Mouse (Mus musculus) T-helper 17 cell (primary cell): Measurements from ENCODE around the gene Mlh1.

ENCODE experiments used
- in situ Hi-C, 2 experiments: fragments of 300-600 bp; cut with MboI, MseI; formaldehyde crosslinking; loops; 1 replicate in 1 of 2; 2 replicates in 1 of 2; pipeline ENCODE4 v1.15.1; 2025; ENCODE audit warnings: high pct_unique_total_duplicates in 2 of 2

The Mlh1 gene

DNA sequence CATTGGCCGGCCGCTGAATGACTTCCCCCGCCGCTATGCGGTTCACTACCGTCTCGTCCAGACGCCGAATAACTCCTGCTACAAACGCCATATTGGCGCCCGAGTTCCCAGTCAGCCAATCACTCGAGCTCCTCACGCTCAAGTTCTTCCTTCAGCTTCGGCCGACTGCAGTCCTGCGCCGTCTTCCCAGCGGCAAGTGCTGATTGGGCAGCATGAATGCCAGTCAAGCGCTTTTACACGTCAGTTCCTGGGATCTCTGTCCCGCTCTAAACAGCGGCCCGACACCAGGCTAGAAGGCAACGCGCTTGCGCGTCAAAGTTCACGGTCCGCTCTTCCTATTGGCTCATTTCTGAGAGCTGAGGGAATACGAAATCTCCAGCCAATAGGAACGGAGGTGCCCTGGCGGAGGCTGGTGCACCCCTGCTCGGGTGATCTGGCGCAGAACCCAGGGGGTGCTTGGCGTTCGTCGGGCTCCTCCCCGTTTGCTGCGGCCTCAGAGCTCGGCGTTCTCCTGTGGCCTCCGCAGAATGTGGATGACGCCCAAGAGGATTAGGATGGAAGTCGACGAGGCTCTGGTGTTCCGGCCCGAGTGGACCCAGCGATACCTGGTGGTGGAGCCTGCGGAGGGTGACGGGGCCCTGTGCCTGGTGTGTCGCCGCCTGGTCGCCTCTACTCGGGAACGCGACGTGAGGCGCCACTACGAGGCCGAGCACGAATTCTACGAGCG is at the start of gene Mlh1, which contains the start of gene Epm2aip1:
Mlh1 (minus strand) TSS at position 358 of the 727 bp plus-strand sequence.
Epm2aip1 (plus strand) TSS at position 496 of the 727 bp plus-strand sequence.
- in situ Hi-C loops = no loop called here

DNA sequence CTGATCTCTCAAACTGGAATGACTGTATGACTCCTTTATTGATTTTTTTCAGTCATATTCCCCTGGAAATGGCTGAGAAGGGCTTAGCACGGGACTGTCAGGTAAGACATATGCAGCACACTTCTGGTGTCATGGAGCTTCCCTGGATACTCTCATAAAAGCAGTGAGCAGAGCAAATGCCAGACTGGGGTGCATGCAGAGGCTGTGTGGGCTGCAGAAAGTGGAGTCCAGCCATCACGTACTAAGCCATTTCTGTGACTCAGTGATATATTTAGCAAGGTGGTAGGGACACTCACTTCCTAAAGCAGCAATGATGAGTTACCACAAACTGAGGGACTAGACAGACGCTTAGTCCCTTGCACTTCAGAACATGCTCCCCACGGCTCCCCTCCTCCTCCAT is 49.3 kb upstream of the Mlh1 start:
- in situ Hi-C loops = no loop called here

DNA sequence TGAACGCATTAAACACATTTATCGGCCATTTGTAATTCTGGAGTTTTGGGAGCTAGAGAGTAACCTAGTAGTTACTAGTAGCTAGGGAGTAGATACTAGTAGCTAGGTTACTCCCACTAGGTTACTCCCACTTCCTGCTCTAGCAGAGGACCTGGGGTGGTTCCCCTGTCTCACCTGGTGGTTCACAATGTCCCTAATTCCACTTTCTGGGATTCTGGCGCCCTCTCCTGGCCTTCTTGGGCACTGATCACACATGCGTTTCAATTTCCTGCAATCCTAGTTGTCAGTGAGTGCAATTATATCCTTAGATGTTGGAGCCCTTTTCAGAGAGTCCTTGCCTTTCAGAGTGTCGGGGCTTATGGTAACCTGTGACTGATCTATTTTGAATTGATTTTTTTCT is 42.6 kb upstream of the Mlh1 start:
- in situ Hi-C loops = no loop called here

DNA sequence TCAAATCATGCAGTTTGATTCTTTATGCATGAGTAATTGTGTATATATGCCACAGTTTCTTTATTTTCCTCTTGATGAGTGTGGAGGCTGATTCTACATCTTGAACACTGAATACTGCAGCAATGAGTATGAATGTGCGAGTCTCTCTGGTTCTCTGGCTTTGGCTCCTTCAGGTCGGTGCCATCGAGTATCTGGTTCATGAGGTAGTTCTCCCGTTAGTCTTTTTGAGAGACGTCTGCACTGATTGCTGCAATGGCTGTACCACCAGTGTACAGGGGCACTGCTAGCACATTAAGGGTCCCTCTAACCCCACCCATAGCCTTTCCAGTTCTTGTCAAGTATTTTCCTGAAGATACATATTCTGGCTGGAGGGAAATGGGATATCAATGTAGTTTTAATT is 42.2 kb upstream of the Mlh1 start:
- in situ Hi-C loops = no loop called here

DNA sequence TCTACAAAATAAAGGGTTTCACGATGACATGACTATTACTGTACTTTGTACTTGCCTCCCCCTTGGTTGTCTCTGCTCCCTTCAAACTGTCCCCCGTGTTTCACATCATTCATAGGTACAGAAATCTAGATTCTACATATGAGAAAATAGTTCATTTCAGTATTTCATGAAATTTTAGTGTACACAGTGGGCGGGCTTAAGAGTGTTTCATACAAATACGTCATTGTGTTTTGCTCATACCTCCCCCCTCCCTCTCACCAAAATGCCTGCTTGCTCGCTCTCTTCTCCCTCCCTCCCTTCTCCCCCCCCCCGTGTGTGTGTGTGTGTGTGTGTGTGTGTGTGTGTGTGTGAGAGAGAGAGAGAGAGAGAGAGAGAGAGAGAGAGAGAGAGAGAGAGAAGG is 41.7 kb upstream of the Mlh1 start:
- in situ Hi-C loops = no loop called here

DNA sequence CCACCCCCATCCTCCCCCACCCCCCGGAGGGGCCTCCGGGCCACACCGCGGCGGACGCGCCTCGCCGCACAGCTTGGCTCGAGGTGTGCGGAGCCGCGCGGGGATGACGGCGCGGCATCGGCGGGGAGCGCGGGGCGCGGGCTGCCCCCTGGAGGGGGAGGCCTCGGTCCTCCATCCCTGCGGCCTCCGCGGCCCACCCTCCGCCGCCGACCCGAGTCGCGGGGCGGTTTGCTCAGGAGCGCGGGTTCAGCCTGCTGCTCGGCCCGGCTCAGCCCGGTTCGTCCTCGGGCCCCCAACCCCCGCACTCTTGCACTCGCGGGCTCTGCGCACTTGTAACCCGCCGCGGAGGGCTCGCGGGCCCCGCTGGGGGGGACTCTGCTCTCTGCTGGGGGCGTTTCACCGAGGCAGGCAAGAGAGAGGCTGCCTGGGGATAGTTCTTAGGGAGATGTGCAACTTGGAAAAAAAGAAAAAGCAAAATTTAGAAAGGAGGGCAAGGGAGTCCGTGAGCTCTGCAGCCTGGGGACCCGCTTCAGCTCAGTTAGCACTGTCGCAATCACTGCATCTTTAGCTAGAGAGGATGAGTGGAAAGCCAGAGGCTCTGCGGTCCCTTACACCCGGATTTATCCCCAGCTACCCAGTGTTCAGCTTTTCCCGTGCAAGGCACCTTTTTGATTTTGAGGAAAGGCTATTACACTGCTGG is 41.0 kb upstream of the Mlh1 start:
- in situ Hi-C loops = no loop called here

DNA sequence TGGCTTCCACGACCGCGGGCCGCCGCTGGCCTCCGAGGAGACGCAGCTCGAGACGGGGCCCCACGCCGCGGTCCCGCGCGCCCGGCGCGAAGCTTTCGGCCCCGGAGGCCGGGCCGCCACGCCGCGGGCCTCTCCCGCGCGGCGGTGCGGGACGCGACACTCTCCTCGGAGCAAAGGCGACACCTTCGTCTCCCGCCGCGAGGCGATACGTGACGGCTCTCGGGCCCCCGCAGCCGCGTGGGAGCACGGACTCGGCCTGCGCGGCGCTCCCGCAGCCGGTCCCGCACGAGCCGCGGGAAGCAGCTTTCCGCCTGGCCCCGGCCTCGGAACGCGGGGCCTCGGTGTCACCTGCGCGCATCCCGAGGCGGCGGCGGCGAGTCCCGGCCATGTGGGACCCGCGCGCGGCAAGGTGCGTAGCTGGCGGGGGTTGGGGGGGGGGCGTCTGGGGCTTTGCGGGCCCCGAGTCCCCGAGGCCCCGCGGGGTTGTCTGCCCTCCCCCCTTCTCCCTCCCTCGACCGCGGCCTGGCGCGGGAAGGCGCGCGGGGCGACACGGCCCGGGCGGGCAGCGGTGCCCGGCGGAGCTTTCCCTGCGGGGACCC is 40.4 kb upstream of the Mlh1 start:
- in situ Hi-C loops = no loop called here

DNA sequence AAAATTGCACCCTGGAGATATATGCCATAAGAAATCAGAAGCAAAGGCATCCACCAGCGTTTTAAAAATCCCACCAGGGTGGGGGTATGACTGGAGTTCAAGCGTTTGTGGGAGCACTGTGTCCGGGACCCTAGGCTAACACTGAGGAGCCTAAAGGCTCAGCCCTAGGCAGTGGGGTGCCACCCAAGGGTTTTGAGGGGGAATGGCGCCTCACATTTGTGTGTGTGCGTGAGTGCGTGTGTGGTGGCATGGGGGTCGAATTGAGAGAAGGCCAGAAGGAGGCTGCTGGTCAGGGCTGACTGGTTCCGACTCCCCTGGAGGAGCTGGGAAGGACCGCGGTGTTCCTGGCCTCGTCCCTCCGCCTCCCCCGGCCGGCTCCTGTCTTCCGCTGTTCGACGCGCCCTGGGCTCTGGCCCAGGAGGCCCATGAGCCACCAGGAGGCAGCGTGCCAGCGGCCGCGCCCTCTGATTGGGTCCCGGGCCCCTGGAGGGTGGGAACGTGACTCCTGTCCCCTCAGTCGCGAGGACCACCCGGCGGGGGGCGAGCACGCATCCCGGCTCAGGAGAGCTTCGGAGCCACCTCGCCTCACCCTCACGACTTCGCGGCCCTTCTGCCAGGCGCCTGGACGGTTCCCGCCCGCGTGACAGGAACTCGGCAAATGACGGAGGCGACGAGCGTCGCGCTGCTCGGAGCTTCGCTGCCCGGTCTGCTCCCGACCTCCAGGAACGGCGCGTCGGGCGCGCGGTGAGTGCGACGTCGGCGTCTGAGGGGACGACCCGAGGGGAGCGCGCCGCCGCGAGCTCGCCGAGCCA is 39.6 kb upstream of the Mlh1 start, which contains the start of gene Trank1:
Trank1 (plus strand) TSS at position 709 of the 812 bp plus-strand sequence.
- in situ Hi-C loops = no loop called here

DNA sequence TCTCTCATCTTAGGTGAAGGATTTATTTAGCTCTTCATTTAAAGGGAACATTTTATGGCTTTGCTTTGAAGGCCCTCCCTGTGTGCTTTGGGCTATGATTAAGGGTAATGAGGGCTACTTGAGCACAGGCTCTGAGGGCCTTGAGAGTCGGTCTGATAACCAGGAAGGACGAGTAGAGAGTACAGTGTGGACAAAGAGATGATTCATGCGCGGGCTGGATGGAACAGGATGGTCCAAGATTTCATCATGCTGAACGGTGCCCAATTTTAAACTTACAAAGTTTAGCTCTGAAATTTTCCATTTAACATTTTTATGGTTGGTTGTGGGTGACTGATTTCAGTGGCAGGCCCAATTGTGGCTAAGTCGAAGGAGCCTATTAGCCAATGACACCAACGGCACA is 34.6 kb upstream of the Mlh1 start:
- in situ Hi-C loops = no loop called here

DNA sequence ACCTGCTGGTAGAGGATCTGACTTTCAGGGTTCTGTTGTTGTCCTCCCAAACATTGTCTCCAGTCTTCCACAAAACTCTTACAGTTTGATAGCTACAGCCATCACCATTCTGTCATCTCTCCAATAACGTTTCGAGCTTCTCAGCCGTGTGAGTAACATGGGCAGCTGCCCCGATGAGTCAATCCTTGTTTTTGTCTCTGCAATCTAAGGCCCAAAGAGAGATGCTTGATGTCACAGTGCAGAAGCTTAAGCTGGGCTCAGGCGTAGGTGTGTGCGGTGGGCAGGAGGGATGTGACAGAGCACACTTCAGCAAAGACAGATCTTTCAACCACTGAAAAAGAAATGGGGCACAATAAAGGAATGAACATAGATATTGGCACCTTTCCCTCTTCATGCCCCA is 32.4 kb upstream of the Mlh1 start:
- in situ Hi-C loops = no loop called here

DNA sequence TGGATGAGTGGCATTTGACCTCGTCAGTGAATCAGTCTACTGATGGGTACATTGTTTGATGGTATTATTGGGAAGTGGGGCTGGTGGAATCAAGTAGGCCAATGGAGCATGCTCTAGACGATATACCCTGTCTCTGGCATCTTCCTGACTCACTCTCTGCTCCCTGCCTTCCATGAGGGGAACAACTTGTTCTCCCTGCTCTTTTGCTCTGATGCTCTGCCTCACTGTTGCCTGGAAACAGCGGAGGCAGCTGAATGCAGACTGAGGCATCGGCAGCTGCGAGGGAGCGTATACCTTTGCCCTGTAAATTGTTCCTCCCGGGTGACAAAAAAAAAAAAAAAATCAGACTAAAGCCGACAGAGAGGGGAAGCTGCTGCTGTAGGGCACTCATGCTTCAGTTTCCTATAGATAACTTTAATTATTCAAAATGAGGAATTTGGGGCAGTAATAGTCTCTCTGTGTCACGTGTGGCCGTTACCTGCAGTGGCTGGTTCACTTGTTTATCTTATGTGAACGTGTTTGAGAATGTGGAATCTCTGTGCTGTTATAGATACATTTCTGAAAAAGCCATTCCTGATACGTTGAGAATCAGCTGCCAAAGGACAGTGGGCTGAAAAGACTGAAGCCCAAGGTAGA is 30.7 kb upstream of the Mlh1 start:
- in situ Hi-C loops = no loop called here

DNA sequence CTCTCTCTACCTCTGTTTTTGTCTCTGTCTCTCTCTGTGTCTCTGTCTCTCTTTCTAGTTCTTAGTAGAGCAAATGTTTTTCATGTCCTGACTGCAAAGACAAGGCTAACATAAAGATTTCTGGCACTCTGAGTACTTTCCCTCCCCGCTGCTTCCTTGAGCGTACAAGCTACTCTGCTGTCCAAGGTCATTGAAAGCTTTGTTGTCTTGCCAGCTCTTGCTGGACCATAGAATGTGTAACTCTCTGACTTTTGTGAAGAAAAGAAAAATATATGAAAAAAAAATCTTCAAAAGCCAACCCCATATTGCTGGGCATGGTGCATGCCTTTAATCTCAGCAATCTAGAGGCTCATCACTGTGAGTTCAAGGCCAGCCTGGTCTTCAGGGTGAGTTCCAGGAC is 27.0 kb upstream of the Mlh1 start:
- in situ Hi-C loops = no loop called here

DNA sequence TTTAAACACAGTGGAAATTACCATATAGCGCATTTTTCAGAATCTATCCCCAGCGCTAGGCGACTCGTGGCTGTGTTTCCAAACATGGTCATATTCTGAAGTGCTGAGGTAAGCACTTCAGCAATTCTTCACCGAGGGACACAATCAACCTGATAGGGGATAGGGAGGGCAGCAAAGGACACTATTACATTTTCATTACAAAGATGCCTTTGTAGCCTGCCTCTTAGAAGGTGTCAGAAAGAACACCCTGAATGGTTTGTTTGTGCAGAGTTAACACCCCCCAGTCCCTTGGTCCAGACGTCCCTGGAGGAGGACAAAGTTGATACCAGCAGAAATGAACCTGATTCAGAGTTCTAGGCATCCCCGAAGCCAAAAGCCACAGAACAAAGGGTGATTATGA is 24.8 kb upstream of the Mlh1 start:
- in situ Hi-C loops = no loop called here

DNA sequence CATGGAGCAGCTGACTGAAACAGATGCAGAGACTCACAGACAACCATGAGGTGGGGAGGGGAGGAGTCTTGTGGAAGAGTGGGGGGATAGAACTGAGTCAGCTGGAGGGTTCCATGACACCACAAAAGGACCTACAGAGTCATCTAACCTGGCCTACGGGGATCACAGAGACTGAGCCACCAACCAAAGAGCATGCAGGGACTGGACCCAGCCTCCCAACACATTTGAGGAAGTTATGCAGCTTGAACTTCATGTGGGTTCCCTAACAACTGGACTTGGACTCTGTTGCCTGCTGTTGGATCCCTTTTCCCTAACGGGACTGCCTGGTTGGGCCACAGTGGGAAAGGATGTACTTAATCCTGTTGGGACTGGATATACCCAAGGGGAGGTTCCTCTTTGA is 23.7 kb upstream of the Mlh1 start:
- in situ Hi-C loops = no loop called here

DNA sequence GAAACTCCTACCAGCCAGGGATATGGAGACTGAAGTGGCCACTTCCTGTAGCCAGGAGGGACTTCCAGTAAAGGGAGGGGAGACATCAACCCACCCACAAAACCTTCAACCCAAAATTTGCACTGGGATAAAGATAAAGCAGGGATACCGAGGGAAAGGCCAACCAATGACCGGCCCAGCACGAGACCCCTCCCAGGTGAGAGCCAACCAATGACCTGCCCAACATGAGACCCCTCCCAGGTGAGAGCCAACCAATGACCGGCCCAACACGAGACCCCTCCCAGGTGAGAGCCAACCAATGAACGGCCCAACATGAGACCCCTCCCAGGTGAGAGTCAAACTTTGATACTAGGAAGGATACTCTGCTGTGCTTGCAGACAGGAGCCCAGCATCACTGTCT is 23.3 kb upstream of the Mlh1 start:
- in situ Hi-C loops = loop anchor here in 1 of 2 experiments (5.0 kb wide), 1 partner anchor 87 kb away; no protein-coding TSS in a partner anchor

DNA sequence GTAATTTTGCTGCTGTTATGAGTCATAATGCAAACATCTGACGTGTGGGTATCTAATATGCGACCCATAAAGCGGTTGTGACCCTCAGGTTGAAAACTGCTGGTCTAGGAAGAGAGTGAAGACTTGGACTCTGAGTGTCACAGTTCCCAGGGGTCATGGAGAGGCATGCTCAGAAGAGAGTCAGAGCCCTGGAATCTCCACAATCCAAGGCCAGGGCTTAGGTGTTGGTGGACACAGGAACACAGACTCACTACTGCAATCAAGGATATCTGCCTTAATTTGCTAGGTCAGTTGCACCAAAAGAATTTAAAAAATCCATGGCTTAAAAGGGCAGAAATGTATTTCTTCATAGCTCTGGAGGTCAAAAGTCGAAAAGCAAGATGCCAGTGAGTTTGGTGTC is 21.6 kb upstream of the Mlh1 start:
- in situ Hi-C loops = loop anchor here in 1 of 2 experiments (5.0 kb wide), 1 partner anchor 89 kb away; no protein-coding TSS in a partner anchor

DNA sequence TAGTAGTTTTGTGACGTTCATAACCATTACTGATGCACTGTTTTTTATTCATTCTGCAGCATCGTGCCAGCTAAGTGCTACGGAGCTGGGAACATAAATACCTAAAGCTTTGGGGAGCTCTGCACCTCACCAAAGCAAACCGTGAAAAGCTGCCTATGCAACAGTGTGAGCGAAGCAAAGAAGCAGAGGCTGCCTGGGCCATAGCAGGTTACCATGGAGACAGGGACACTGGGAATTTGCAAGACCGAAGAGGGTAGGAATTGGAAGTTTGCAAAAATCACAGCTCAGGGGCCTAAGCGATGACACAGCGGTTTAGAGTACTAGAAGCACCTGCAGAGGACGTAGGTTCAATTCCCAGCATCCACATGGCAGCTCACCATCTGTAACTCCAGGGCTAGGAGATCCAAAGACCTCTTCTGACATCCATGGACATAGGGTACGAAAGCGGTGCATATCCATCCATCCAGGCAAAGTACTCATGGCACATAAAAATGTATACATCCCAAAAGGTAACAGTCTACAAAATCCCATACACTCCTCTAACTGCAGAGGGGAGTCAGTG is 19.0 kb upstream of the Mlh1 start:
- in situ Hi-C loops = loop anchor here in 1 of 2 experiments (5.0 kb wide), 1 partner anchor 92 kb away; no protein-coding TSS in a partner anchor

DNA sequence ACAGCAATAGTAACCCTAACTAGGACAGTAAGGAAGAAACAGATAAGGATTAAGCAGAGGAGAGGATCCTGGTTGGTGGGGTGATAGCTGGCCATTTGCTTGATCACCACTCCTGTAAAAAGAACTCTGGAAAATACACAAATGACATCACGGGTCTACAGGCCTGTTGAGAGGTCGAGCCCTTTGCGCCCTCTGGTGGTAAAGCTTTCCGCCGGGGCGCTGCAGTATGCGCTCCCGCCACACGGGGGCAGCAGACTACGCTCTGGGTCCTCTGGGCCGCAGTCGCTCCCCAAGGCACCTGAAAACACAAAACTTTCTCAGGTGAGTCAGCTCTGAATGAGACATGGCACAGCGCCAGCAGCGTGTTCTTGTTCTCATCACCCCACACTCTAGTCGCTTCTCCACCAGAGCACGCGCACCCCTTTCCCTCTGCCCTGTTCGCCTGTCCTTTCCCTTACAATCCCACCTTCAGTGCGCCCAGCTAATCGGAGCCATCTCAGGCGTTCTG is 18.3 kb upstream of the Mlh1 start:
- in situ Hi-C loops = loop anchor here in 1 of 2 experiments (5.0 kb wide), 1 partner anchor 92 kb away; no protein-coding TSS in a partner anchor

DNA sequence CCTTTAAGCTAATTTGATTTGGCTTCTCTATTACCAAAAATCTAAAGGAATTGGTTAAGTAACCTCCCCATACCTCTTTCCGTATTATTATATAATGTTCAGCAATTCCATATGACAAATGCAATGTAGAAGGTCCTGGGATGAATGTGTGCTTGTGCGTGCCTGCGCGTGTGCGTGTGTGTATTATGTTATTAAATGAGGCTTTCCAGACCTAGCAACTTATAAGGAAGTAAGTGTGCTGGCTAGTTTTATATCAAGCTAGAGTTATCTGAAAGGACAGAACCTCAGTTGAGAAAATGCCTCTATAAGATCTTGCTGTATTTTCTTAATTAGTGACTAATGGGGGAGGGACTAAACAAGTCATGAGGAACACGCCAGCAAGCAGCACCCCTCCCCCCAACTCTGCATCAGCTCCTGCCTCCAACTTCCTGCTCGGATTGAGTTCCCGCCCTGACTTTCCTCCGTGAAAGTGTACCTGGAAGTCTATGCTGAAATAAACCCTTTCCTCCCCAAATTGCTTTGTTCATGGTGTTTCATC is 17.8 kb upstream of the Mlh1 start:
- in situ Hi-C loops = no loop called here

DNA sequence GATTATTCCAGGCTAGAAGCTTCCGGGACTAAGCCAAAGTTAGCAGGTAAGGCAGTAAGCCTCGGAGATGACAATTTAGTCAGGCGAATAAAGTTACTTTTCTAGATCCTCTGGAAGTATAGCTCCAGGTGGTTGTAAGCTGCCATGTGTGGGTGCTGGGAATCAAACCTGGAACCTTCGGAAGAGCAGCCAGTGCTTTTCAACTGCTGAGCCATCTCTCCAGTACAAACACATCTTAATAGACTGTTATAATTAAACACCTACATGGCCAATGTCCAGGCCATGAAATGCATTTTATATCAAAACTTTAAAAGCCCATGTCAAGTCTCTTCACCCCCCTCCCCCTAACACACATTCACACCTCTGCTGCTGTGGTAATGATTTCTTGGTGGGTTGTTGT is 16.4 kb upstream of the Mlh1 start:
- in situ Hi-C loops = no loop called here
